Mouse (Mus musculus) right cerebral cortex, adult 2 months (tissue): ENCODE results near the gene Senp7.
"Not testable (repeated sequence)": the region's sequence is repeated elsewhere in the genome, so short reads cannot be mapped to it uniquely, and the experiment has no call there.

Experiments used
- DNase-seq, 2 experiments: peaks; one replicate each; pipeline ENCODE4 v3.0.0; 2021 to 2022; ENCODE audit warnings: low spot score in 2 of 2

Senp7 gene

GRCm38 (mm10) chr16:56048038-56048437 lies at the start of gene Senp7:
Gene Senp7, plus strand, starts transcription at chr16:56048338.
- DNase-seq, result not testable (repeated sequence)

- peak in 1 of 2 experiments; percentile 20 for DNase-seq
Measured at GRCm38 (mm10) chr16:56006798-56007197, 41.3 kb upstream of the Senp7 start.

GRCm38 (mm10) chr16:56008862-56009261 lies 39.3 kb upstream of the Senp7 start:
- DNase-seq, result no peak

- no peak for DNase-seq
Measured at GRCm38 (mm10) chr16:56012789-56013743, 35.1 kb upstream of the Senp7 start.

- no peak for DNase-seq
Measured at GRCm38 (mm10) chr16:56014076-56014475, 34.1 kb upstream of the Senp7 start.

- no peak for DNase-seq
Measured at GRCm38 (mm10) chr16:56019660-56020059, 28.5 kb upstream of the Senp7 start.

- no peak for DNase-seq
Measured at GRCm38 (mm10) chr16:56027854-56028629, 20.1 kb upstream of the Senp7 start.

GRCm38 (mm10) chr16:56028722-56029551 lies 19.2 kb upstream of the Senp7 start:
- DNase-seq, result peak in 1 of 2 experiments; percentile 39

GRCm38 (mm10) chr16:56029661-56030082 lies 18.5 kb upstream of the Senp7 start, which contains the start of gene Pcnp:
Gene Pcnp, minus strand, starts transcription at chr16:56029739.
- DNase-seq, result peak; percentile 98

GRCm38 (mm10) chr16:56034566-56034965 lies 13.6 kb upstream of the Senp7 start:
- no peak for DNase-seq

GRCm38 (mm10) chr16:56036501-56036900 lies 11.6 kb upstream of the Senp7 start:
- DNase-seq, result no peak

- DNase-seq, result peak; percentile 92 to 93
Measured at GRCm38 (mm10) chr16:56037138-56038010, 10.8 kb upstream of the Senp7 start, which contains the start of gene Trmt10c. Gene Trmt10c, minus strand, starts transcription at chr16:56037819.

GRCm38 (mm10) chr16:56038090-56038489 lies 10.0 kb upstream of the Senp7 start:
- no peak for DNase-seq

GRCm38 (mm10) chr16:56055911-56056310 lies 7.8 kb downstream of the Senp7 start:
- no peak for DNase-seq

- DNase-seq, result no peak
Measured at GRCm38 (mm10) chr16:56056944-56057590, 8.9 kb downstream of the Senp7 start.

GRCm38 (mm10) chr16:56058151-56058550 lies 10.0 kb downstream of the Senp7 start:
- DNase-seq, result no peak

- DNase-seq, result no peak
Measured at GRCm38 (mm10) chr16:56061995-56062594, 14.0 kb downstream of the Senp7 start.

GRCm38 (mm10) chr16:56062981-56063380 lies 14.8 kb downstream of the Senp7 start:
- no peak for DNase-seq

GRCm38 (mm10) chr16:56064334-56064990 lies 16.3 kb downstream of the Senp7 start:
- peak; percentile 62 to 71 for DNase-seq
